Mouse (Mus musculus) lung, embryonic 15.5 days (tissue): ENCODE results near the gene Best2. TPM values are rescaled to one million over a fixed set of nuclear protein-coding genes. Genes with fewer than 3 reads are reported as not detected.
A peak's percentile ranks its signal among the peaks of the same experiment; 100 is the strongest.

Experiments used
- ATAC-seq: fragments of 200-750 bp; cut with Nextera tagmentation; 2 replicates; pipeline ENCODE4 v1.8.0; 2017; ENCODE audit warnings: moderate number of reproducible peaks, borderline replicate concordance; ENCODE audit not compliant: low FRiP score, low TSS enrichment; ENCODE audit errors: extremely low read depth
- H3K27ac ChIP-seq: fragments of 300-500 bp; sonication (generic); 2 replicates; pipeline ENCODE4 v1.5.1; 2015; ENCODE audit warnings: moderate library complexity, mild to moderate bottlenecking, inconsistent platforms
- H3K27me3 ChIP-seq: fragments of 300-500 bp; sonication (generic); 2 replicates; pipeline ENCODE4 v1.6.1; 2015; ENCODE audit warnings: inconsistent platforms
- H3K36me3 ChIP-seq: fragments of 300-500 bp; sonication (generic); 2 replicates; pipeline ENCODE4 v1.6.1; 2015; ENCODE audit warnings: inconsistent platforms
- H3K4me1 ChIP-seq: fragments of 300-500 bp; sonication (generic); 2 replicates; pipeline ENCODE4 v1.6.1; 2015; ENCODE audit warnings: inconsistent platforms
- H3K4me2 ChIP-seq: fragments of 300-500 bp; sonication (generic); 2 replicates; pipeline ENCODE4 v1.6.1; 2015; ENCODE audit warnings: inconsistent platforms, mild to moderate bottlenecking, moderate library complexity
- H3K4me3 ChIP-seq: fragments of 300-500 bp; sonication (generic); 2 replicates; pipeline ENCODE4 v1.5.1; 2015; ENCODE audit warnings: mild to moderate bottlenecking, inconsistent platforms
- H3K9ac ChIP-seq: fragments of 300-500 bp; sonication (generic); 2 replicates; pipeline ENCODE4 v1.6.1; 2015; ENCODE audit warnings: inconsistent platforms
- H3K9me3 ChIP-seq: fragments of 300-500 bp; sonication (generic); 2 replicates; pipeline ENCODE4 v1.6.1; 2016; ENCODE audit warnings: inconsistent platforms
- WGBS: fragments of 180-500 bp; shearing (Covaris S2); methylation state at CpG from one replicate; pipeline ENCODE4 v1.1.7; 2015; 5-methylcytosine and 5-hydroxymethylcytosine counted together
- polyA plus RNA-seq: library from polyadenylated mRNA; unstranded; fragments of >200 nt; fragmentation: Nextera tagmentation; extraction: Ambion mirVana; gene quantifications from 2 replicates; pipeline ENCODE4 v1.2.1, GENCODE M21; 2015

Gene Best2
- polyA plus RNA-seq, 1 experiment from 2014 or later, result not detected

DNA sequence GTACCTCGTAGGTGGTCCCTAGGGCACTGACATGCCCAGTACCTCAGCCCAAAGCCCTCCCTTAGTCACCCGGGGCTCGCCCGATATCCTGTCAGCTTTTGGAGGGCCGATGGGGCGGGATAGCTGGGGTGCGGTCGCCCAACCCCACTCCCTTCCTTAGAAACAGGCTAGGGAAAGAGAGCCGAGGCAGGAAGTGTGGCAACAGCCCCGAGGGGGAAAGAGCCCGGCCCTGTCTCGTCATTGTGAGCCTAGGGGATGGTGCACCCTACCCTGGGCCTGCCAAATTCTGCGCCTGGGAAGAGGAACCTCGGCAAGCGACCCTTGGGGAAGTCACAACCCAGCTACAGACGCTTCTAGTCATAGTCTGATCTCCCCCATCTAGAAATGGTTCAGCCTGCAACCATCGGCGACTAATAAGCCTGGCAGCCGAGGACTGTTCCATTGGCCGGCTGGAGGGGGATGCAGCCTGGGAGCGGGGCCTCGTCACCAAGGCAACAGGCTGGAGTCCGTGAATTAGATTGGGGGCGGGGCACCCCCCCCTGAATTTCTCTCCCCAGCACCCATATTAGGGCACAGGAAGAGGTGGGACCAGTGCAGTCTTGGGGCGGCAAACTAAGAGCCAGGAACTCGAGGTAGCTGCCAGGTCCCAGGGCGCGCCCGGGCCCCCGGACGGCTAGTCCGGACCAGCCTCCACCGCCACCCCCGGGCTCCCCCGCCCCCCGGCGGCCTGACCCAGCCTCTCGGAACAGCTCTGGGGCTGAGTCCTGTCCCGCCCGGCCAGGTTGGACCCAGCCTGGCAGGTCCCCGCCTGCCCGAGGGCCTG lies 34.5 kb downstream of the Best2 start:
- Histone ChIP-seq H3K27me3 (no peaks in the 10 kb centered on the region), H3K9ac (peak overlapping the region; percentile 39), H3K4me3 (peak overlapping the region; percentile 41), H3K4me2 (peak overlapping the region; percentile 99), H3K27ac (peak overlapping the region; percentile 93), H3K4me1 (peaks cover 86% of the 10 kb centered on the region), H3K9me3 (no peaks in the 10 kb centered on the region), H3K36me3 (peaks cover 3% of the 10 kb centered on the region; the same call in 1 of the 2 replicates)
- WGBS, result 2% methylated on average over 41 of the region's 42 CpGs
- peak; percentile 46 for ATAC-seq

DNA sequence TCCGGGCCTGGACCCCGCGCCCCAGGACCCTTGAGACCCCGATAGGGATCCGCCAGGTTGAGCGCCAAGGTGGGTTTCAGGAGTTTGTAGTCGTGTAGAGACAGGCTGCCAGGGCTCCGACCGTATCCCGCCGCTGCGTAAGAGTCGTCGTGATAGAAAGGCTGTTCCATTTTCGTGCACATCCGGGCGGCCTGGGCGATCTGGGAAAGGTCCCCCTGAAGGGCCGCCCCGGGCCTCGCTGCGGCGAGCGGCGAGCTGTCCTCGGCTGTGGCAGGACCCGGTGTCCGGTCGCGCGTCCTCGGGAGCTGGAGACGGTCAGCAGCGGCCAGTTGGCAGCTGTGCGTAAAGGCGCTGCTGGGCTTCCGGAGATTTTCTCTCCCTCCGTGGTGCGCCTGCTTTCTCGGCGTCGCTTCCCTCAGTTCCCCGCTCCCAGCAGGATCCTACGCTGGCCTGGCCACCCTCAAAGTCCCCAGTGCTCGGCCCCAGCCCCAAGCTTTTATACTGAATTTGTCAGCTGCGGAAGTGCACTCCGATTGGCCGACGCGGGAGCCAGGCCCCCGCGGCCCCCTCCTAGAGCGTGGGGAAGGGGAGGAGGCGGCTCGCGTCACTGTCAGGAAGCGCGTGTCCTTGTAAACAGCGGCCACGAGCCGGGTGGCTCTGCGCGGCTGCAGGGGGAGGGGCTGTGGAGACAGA lies 35.9 kb downstream of the Best2 start, which contains the start of gene Junb:
Gene Junb (minus strand): TSS at position 471 of the 693 bp plus-strand sequence.
- H3K9ac ChIP-seq, result peak within 1 kb of the TSS; percentile 81
- under 1% methylated on average over 63 of the region's 63 CpGs for WGBS
- H3K4me3 ChIP-seq, result peak within 1 kb of the TSS; percentile 61
- ATAC-seq, result peak; percentile 63
- H3K36me3 ChIP-seq, result peaks cover 9% of the 10 kb centered on the region
- H3K27ac ChIP-seq, result peak within 1 kb of the TSS; percentile 93
- H3K27me3 ChIP-seq, result no peaks in the 10 kb centered on the region
- H3K9me3 ChIP-seq, result no peaks in the 10 kb centered on the region
- H3K4me2 ChIP-seq, result peak within 1 kb of the TSS; percentile 99
- peaks cover 79% of the 10 kb centered on the region for H3K4me1 ChIP-seq

DNA sequence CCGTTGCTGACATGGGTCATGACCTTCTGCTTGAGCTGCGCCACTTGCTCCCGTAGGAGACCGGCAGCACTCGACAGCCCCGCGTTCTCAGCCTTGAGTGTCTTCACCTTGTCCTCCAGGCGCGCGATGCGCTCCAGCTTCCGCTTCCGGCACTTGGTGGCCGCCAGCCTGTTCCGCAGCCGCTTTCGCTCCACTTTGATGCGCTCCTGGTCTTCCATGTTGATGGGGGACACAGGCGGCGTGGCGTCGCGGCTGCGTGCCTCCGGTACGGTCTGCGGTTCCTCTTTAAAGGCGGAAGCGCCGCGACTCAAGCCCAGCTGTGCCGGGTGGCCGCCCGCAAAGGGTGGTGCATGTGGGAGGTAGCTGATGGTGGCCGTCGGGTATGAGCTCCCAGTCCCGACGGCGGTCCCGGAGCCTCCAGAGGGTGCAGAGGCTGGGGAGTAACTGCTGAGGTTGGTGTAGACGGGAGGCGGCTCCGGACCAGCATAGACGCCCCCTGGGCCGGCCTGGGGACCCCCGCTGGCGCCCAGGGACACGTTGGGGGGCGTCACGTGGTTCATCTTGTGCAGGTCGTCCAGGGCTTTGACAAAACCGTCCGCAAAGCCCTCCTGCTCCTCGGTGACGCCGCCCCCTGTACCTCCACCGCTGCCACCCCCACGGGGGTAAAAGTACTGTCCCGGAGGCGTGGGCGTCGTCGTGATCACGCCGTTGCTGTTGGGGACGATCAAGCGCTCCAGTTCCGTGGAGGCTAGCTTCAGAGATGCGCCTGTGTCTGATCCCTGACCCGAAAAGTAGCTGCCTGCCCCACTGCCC lies 36.7 kb downstream of the Best2 start:
- WGBS, result under 1% methylated on average over 68 of the region's 70 CpGs
- H3K4me2 ChIP-seq, result peak overlapping the region; percentile 99
- no peak for ATAC-seq
- H3K27me3 ChIP-seq, result no peaks in the 10 kb centered on the region
- peaks cover 77% of the 10 kb centered on the region for H3K4me1 ChIP-seq
- H3K36me3 ChIP-seq, result peaks cover 17% of the 10 kb centered on the region
- H3K27ac ChIP-seq, result peak overlapping the region; percentile 93
- H3K9ac ChIP-seq, result peak overlapping the region; percentile 81
- H3K4me3 ChIP-seq, result peak overlapping the region; percentile 61
- no peaks in the 10 kb centered on the region for H3K9me3 ChIP-seq

DNA sequence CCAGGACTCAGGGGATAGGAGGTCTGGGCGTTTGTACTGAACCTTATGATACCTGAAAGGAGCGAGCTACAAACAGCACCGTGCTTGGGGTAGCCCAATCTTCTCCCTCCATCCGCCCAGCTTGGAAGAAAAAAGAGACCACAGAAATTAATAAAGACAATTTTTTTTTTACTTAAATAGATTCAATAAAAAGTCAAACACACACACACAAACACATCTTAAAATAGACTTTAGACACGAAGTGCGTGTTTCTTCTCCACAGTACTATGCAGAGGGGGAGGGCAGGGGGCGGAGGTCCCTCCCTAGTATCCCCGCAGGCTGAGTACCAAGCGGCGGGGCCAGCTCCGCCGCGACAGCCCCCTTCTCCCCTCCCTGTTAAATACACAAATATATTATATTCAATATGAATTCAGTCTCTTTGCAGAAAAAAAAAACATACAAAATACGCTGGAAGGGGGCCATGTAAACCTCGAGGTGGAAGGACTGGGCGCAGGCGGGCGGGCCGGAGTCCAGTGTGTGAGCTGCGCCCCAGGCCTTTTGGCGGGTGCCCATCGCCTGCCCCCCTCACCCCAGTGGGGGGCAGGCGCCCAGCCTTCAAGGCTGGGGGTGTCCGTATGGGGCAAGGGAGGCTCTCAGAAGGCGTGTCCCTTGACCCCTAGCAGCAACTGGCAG lies 37.4 kb downstream of the Best2 start:
- WGBS, result 2% methylated on average over 25 of the region's 25 CpGs
- Histone ChIP-seq H3K4me3 (peak overlapping the region; percentile 61), H3K4me1 (peaks cover 70% of the 10 kb centered on the region)

DNA sequence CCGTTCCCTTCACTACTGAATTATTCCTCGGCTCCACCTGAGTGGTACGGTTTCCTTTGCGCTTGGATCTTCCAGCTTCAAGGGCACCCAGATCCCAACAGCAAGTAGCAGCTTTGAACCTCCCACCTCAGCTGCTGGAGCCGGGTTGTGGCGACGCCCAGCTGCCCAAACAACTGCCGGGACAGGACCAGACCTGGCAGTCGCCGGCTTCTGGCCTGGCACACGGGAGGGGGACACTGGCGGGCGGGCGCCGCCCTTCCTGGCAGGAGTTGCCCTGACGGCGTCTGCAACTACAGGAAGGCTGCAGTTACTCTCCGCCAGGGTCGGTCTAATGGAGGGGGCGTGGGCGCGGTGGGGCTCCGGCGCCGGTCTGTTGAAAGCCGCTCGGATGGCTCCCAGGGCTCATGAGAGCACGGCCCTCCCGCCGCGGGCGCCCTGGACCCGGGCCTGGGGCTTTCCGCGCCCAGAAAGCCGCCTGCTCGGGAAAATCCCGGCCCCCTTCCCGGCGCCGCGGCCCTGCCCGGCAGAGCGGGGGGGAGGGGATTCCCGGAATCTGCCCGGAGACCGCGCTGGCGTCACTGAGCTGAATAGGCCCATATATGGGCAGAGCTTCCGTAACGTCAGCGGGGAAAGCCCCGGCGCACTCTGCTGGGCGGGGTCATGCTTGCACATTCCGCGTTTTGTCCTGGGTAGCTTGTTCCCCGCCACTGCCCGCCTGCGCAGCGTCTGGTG lies 38.1 kb downstream of the Best2 start:
- H3K4me1 ChIP-seq, result peaks cover 65% of the 10 kb centered on the region

More for the DNA sequence above, 37.4 kb downstream of the Best2 start:
- Histone ChIP-seq H3K9me3 (no peaks in the 10 kb centered on the region), H3K4me2 (peak overlapping the region; percentile 99), H3K27ac (peak overlapping the region; percentile 93), H3K27me3 (no peaks in the 10 kb centered on the region), H3K36me3 (peaks cover 24% of the 10 kb centered on the region), H3K9ac (peak overlapping the region; percentile 81)
- no peak for ATAC-seq

DNA sequence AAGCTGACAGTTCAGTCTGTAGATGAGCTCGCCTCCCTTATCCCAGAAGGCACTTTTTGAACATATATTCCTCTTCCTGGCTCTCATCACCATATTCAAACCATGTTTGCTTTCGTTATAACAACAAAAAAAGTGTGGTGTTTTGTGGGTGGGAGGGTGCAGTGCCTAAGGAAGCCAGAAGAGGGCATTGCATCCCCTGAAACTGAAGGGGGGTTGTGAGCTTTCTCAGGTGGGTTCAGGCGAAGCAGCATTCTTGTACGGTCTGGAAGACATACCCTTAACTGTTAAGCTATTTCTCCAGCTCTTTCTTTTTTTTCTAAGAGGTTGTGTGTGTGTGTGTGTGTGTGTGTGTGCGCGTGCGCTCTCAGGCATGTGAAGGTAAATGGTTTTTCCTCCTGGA lies 38.9 kb downstream of the Best2 start:
- no peak for ATAC-seq
- Histone ChIP-seq H3K36me3 (peaks cover 38% of the 10 kb centered on the region), H3K9ac (no peak overlapping the region), H3K27me3 (no peaks in the 10 kb centered on the region), H3K4me2 (peak overlapping the region; percentile 99), H3K27ac (peak overlapping the region; percentile 93), H3K4me3 (peak overlapping the region; percentile 61; the same call in 1 of the 2 replicates), H3K4me1 (peaks cover 65% of the 10 kb centered on the region), H3K9me3 (no peaks in the 10 kb centered on the region)
- 39% methylated on average over 7 of the region's 7 CpGs for WGBS

More for the DNA sequence above, 38.1 kb downstream of the Best2 start:
- Histone ChIP-seq H3K27ac (peak overlapping the region; percentile 93), H3K9me3 (no peaks in the 10 kb centered on the region), H3K36me3 (peaks cover 31% of the 10 kb centered on the region), H3K4me2 (peak overlapping the region; percentile 99), H3K9ac (peak overlapping the region; percentile 81), H3K27me3 (no peaks in the 10 kb centered on the region), H3K4me3 (peak overlapping the region; percentile 61)
- ATAC-seq, result peak; percentile 71
- WGBS, result 2% methylated on average over 60 of the region's 61 CpGs

DNA sequence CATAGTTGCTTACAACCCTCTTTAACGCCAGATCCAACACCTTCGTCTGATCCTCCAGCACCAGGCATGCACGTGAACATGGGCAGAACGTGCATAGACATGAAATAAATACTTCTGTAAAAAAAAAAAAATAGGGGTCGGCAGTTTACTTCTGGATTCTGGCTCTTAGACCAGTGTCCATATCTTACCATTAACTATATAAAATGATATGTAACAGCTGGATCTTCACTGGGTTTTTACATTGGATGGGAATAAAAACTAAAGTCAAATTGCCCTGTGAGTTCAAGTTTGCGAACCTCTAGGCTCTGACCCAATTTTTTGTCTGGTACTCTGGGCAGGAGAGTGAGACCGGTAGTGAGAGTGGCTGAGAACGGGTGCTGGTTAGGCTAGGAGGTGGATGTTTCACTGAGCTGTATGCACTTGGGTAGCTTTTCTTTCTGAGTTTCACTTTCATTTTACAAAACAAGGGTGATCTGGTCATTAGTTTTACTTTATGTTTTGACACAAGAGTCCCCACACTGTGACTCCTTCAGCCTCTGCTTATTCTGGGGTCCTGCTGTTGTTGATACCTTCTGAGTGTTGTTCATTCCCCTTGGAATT lies 39.7 kb downstream of the Best2 start:
- no peak overlapping the region for H3K4me3 ChIP-seq
- 74% methylated on average over 8 of the region's 8 CpGs for WGBS
- peaks cover 38% of the 10 kb centered on the region for H3K36me3 ChIP-seq
- H3K27ac ChIP-seq, result no peak overlapping the region; the same call in 1 of the 2 replicates
- no peaks in the 10 kb centered on the region for H3K9me3 ChIP-seq
- H3K27me3 ChIP-seq, result no peaks in the 10 kb centered on the region
- no peak for ATAC-seq
- H3K9ac ChIP-seq, result no peak overlapping the region
- no peak overlapping the region for H3K4me2 ChIP-seq
- H3K4me1 ChIP-seq, result peaks cover 58% of the 10 kb centered on the region

DNA sequence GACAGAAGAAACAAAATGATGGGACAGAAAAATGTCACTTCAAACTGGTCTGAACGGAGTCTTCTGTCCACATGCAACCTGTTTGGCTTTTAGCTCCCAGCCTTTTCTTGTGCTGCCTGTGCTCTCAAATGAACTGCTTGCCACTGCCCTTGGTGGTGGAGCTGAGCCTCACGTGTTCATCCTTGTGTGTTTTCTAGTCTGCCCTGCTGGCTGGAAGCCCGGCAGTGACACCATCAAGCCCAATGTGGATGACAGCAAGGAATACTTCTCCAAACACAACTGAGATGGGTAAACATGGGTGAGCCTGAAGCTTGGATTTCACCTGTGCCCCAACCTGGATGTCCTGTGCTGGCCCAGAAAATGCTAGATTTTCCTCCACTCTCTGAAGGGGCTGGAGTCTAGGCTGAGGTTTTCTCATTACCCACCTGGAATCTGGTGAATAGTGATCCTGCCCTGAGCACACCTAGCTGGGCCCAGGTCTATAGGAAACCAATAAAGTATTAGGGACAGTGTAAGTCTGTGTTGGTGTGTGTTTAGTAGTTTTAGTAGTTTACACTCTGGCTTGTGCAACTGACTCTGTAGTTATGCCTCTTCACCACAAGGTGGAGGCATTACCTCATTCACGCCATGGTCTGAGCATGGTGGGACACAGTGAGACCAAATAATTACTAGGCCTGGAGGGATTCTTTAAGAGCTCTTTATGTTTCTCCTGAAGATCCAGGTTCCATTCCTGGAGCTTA lies 40.4 kb downstream of the Best2 start:
- H3K36me3 ChIP-seq, result peaks cover 38% of the 10 kb centered on the region
- no peak overlapping the region for H3K4me2 ChIP-seq
- no peak overlapping the region for H3K4me3 ChIP-seq
- H3K9me3 ChIP-seq, result no peaks in the 10 kb centered on the region
- WGBS, result 54% methylated on average over 4 of the region's 4 CpGs
- no peaks in the 10 kb centered on the region for H3K27me3 ChIP-seq
- no peak overlapping the region for H3K9ac ChIP-seq
- no peak for ATAC-seq
- peaks cover 52% of the 10 kb centered on the region for H3K4me1 ChIP-seq
- H3K27ac ChIP-seq, result no peak overlapping the region

DNA sequence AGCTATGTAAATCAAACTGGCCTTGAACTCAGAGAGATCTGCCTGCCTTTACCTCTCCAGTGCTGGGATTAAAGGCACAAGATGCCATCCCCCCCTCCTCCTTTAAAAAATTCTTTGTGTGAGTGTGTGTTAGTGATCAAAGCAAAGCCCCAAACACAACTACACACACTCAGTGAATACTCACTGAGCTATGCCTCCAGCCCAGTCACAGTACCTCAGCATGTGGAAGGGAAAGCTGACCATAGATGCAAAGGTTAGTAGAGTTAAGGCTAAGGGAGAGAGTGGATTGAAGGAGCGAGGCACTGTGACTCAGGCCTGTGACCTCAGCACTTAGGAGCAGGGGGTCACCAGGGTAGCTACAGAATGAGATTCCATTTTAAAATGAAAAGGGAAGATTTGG lies 41.3 kb downstream of the Best2 start:
- no peak overlapping the region for H3K4me3 ChIP-seq
- H3K27me3 ChIP-seq, result no peaks in the 10 kb centered on the region
- peaks cover 52% of the 10 kb centered on the region for H3K4me1 ChIP-seq
- no peak overlapping the region for H3K9ac ChIP-seq
- no peak overlapping the region for H3K27ac ChIP-seq
- no peak overlapping the region for H3K4me2 ChIP-seq
- no peaks in the 10 kb centered on the region for H3K9me3 ChIP-seq
- 94% methylated on average over 1 of the region's 1 CpGs for WGBS
- peaks cover 38% of the 10 kb centered on the region for H3K36me3 ChIP-seq
- ATAC-seq, result no peak

DNA sequence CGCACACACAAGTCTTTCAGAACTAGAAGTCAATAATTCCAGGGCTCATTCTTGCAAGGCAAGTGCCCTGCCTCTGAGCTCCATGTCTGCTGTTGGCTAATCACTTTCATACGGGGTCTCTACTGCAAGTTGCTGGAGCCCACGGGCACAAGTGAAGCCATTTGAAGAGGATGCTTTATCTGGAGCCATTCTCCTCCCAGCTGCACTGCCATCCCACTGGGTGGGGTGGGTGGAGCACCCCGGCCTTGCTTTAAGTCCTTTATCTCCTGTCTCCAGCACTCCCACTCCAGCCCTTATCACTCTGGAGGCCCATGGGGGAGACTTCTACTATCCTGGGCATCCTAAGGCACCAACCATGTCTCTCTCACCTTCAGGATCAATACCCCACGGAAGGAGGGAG lies 43.4 kb downstream of the Best2 start:
- Histone ChIP-seq H3K36me3 (peaks cover 38% of the 10 kb centered on the region), H3K27ac (no peak overlapping the region), H3K4me1 (peaks cover 47% of the 10 kb centered on the region), H3K9me3 (no peaks in the 10 kb centered on the region), H3K4me3 (peak overlapping the region; percentile 67), H3K9ac (peak overlapping the region; percentile 83; the same call in 1 of the 2 replicates), H3K27me3 (no peaks in the 10 kb centered on the region), H3K4me2 (peak overlapping the region; percentile 77)
- ATAC-seq, result no peak
- 59% methylated on average over 5 of the region's 5 CpGs for whole genome bisulfite sequencing
